Mouse (Mus musculus): ENCODE data around the gene Ugt1a7c. TPM values are rescaled to one million over a fixed set of nuclear protein-coding genes. Genes with fewer than 3 reads are reported as not detected.

The Ugt1a7c gene
- total RNA-seq, 2 experiments from 2014 or later = 1.9 to 2.6 TPM

GRCm38 (mm10) chr1:88224029-88224776 is 129.3 kb downstream of the Ugt1a7c start:
- peak; percentile 74 for DNase-seq

GRCm38 (mm10) chr1:88225301-88225700 is 130.4 kb downstream of the Ugt1a7c start:
- DNase-seq = peak; percentile 7

- DNase-seq = no peak
These were observed 130.9 kb downstream of the Ugt1a7c start for GRCm38 (mm10) chr1:88225741-88226140.

GRCm38 (mm10) chr1:88226670-88227379 is 132.0 kb downstream of the Ugt1a7c start, which contains the start of gene Mroh2a:
Mroh2a (plus strand) TSS chr1:88226986.
- no peak for DNase-seq

- DNase-seq = no peak
These were observed 132.6 kb downstream of the Ugt1a7c start for GRCm38 (mm10) chr1:88227482-88227881.

GRCm38 (mm10) chr1:88228121-88228520 is 133.3 kb downstream of the Ugt1a7c start:
- no peak for DNase-seq

GRCm38 (mm10) chr1:88229566-88229965 is 134.7 kb downstream of the Ugt1a7c start:
- no peak for DNase-seq

- DNase-seq = no peak
These were observed 135.1 kb downstream of the Ugt1a7c start for GRCm38 (mm10) chr1:88229986-88230385.

- DNase-seq = no peak
These were observed 135.6 kb downstream of the Ugt1a7c start for GRCm38 (mm10) chr1:88230421-88230820.

- DNase-seq = no peak
These were observed 136.3 kb downstream of the Ugt1a7c start for GRCm38 (mm10) chr1:88230981-88231802.

GRCm38 (mm10) chr1:88231803-88232499 is 137.1 kb downstream of the Ugt1a7c start:
- DNase-seq = no peak

- DNase-seq = no peak
These were observed 138.0 kb downstream of the Ugt1a7c start for GRCm38 (mm10) chr1:88232664-88233380.

- DNase-seq = no peak
These were observed 138.8 kb downstream of the Ugt1a7c start for GRCm38 (mm10) chr1:88233421-88234247.

- no peak for DNase-seq
These were observed 139.4 kb downstream of the Ugt1a7c start for GRCm38 (mm10) chr1:88234248-88234610.

- no peak for DNase-seq
These were observed 139.8 kb downstream of the Ugt1a7c start for GRCm38 (mm10) chr1:88234646-88235045.

GRCm38 (mm10) chr1:88235046-88235893 is 140.4 kb downstream of the Ugt1a7c start:
- no peak for DNase-seq

- no peak for DNase-seq
These were observed 141.1 kb downstream of the Ugt1a7c start for GRCm38 (mm10) chr1:88235894-88236415.

GRCm38 (mm10) chr1:88237311-88237710 is 142.4 kb downstream of the Ugt1a7c start:
- DNase-seq = no peak

- DNase-seq = no peak
These were observed 143.9 kb downstream of the Ugt1a7c start for GRCm38 (mm10) chr1:88238771-88239170.
